Mouse (Mus musculus) liver, postnatal 0 days (tissue): Measurements from ENCODE around the gene Snrnp27.

Experiments
- CTCF ChIP-seq: sonication (generic); IDR thresholded peaks from 2 replicates; pipeline ENCODE4 v1.5.1; 2016; ENCODE audit warnings: antibody characterized with exemption, low read depth
- EP300 ChIP-seq: IDR thresholded peaks from 2 replicates; pipeline ENCODE4 v1.6.1; 2016; ENCODE audit warnings: antibody characterized with exemption, low read depth, mild to moderate bottlenecking

DNA sequence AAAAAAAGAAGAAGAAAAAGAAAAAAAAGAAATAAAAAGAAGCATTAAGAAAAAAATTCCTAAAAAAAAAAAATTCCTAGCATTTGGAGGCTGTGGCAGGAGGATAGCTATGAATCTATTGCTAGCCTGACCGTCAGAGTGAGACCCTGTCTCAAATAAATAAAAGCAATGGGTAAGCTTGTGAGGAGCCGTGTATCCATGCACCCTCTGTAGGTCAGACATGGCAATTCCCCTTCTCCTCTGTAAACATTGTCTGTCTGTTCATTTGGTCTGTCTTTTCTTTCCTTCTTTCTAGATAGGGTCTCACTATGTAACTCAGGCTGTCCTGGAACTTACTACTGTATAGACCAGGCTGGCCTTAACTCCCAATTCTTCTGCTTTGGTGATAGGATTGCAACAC, 45.9 kb downstream of the Snrnp27 start:
- TF ChIP-seq CTCF (peak; percentile 62), EP300 (no peak)
